Mouse (Mus musculus) CH12.LX (cell line): ENCODE results near the gene Dlk2.

Source experiments
- CHD1 ChIP-seq: IDR thresholded peaks from 2 replicates; pipeline ENCODE4 v1.6.1; 2012; ENCODE audit warnings: low read depth, low read length, improper control_type of control experiment, inconsistent platforms
- CTCF ChIP-seq, 2 experiments: IDR thresholded peaks in 1 of 2; conservative IDR thresholded peaks in 1 of 2; 2 replicates each; pipeline ENCODE4 v1.5.1; 2011 to 2012; ENCODE audit warnings: low read depth in 2 of 2, low read length in 2 of 2, improper control_type of control experiment in 1 of 2, inconsistent platforms in 1 of 2, mild to moderate bottlenecking in 1 of 2, moderate library complexity in 1 of 2
- E2F4 ChIP-seq: IDR thresholded peaks from 2 replicates; pipeline ENCODE4 v1.6.1; 2011; ENCODE audit warnings: low read depth, low read length, improper control_type of control experiment; ENCODE audit not compliant: insufficient replicate concordance
- JUND ChIP-seq: conservative IDR thresholded peaks from 2 replicates; pipeline ENCODE4 v1.6.1; 2011; ENCODE audit warnings: low read depth, low read length, improper control_type of control experiment
- MXI1 ChIP-seq: IDR thresholded peaks from 2 replicates; pipeline ENCODE4 v1.6.1; 2011; ENCODE audit warnings: mild to moderate bottlenecking, low read depth, low read length, improper control_type of control experiment
- NELFE ChIP-seq: IDR thresholded peaks from 2 replicates; pipeline ENCODE4 v1.6.1; 2011; ENCODE audit warnings: low read depth, low read length, improper control_type of control experiment
- POLR2A ChIP-seq: IDR thresholded peaks from 2 replicates; pipeline ENCODE4 v1.6.1; 2011; ENCODE audit warnings: low read depth, mild to moderate bottlenecking, improper control_type of control experiment, low read length
- ZC3H11A ChIP-seq: IDR thresholded peaks from 2 replicates; pipeline ENCODE4 v1.6.1; 2012; ENCODE audit warnings: low read depth, mild to moderate bottlenecking, inconsistent platforms, low read length, improper control_type of control experiment

DNA sequence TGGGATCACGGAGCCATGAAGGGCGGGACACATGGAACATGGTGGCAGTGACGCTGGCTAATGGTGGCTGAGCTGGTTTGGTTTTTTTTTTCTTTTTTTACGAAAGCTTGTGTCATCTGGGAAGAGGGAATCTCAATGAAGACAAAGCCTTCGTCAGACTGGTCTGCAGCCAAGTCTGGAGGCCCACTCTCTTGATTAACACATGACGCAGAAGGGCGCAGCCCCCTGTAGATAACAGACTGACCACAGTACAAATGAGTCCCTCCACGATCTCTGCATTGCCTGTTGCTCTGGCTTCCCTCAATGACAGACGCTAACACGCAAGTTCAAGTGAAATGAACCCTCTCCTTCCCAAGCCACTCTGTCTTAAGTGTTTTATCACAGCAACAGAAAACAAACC is 21.7 kb upstream of the Dlk2 start:
- TF ChIP-seq JUND (no peak), NELFE (no peak), E2F4 (no peak), POLR2A (no peak), CTCF (conservative IDR thresholded peaks at IDR 0.05 in 1 of 2, IDR thresholded peaks at IDR 0.05 in 1 of 2; ENCODE audit: low read depth in 2 of 2, low read length in 2 of 2) (no peak), CHD1 (no peak), MXI1 (no peak), ZC3H11A (no peak)
